ENCODE assay signal across 8 mouse cellular contexts in the genomic region with DNA sequence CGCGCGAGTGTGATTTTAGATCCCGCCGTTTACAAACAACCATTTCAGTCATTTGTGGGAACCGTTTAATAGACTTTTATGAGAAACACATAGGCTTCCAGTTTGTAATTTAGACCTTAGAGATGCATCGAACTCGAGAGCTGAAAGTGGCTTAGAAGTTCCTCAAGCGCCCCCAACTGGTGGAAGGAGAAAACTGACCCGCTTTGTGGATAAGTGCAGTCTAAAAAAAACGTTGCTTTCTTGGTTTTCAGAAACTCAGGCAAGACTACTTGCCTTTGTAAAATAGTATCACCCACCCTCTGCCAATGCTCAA. TPM values are rescaled to one million over a fixed set of nuclear protein-coding genes. Genes with fewer than 3 reads are reported as not detected.
A peak's percentile ranks its signal among the peaks of the same experiment; 100 is the strongest.
DNase-seq lines count a peak whose midpoint lies in the region; ATAC-seq lines count a peak whose summit lies in the region.

No protein-coding gene starts in this region.

- WGBS in hindbrain, embryonic 13.5 days, result 2% methylated on average over 11 of the region's 11 CpGs

- peak overlapping the region; percentile 85 for H3K27ac ChIP-seq in hindbrain, embryonic 13.5 days

- no peaks in the 10 kb centered on the region for H3K36me3 ChIP-seq in hindbrain, embryonic 13.5 days

- H3K4me3 ChIP-seq in hindbrain, embryonic 13.5 days, result peak overlapping the region; percentile 31

- H3K4me1 ChIP-seq in hindbrain, embryonic 13.5 days (replicated peaks), result peaks cover 47% of the 10 kb centered on the region

- DNase-seq in NIH3T3 (ENCODE audit: low read depth), result peak; percentile 81
- DNase-seq in cerebellum, adult 8-10 months, result peak; percentile 28
- peak; percentile 87 for DNase-seq in forelimb bud, embryonic 11.5 days (ENCODE audit: low read depth, low spot score)
- DNase-seq in layer of hippocampus, postnatal 10 days (ENCODE audit: low spot score in 2 of 2), result peak; percentile 71 to 82
- peak; percentile 81 for DNase-seq in lung, postnatal 14 days
- peak; percentile 75 for DNase-seq in right cerebral cortex, adult 18-20 months
- peak; percentile 55 to 60 for DNase-seq in urinary bladder, postnatal 36 days (ENCODE audit: low spot score in 2 of 2)

- peak overlapping the region; percentile 64 for H3K9ac ChIP-seq in hindbrain, embryonic 13.5 days

- no peaks in the 10 kb centered on the region for H3K27me3 ChIP-seq in hindbrain, embryonic 13.5 days

- peak overlapping the region; percentile 55 for H3K4me2 ChIP-seq in hindbrain, embryonic 13.5 days

- ATAC-seq in hindbrain, embryonic 13.5 days (ENCODE audit: low FRiP score), result peak; percentile 5; the same call in 1 of the 2 replicates

- H3K9me3 ChIP-seq in hindbrain, embryonic 13.5 days, result no peaks in the 10 kb centered on the region

RNA-seq across cellular contexts. Expression of a gene that starts 0.9 kb away (rescaled TPM):
- polyA plus RNA-seq in hindbrain, embryonic 13.5 days (2015; fragmentation: Nextera tagmentation; extraction: Ambion mirVana), result 14.8 and 17.2 TPM in 2 replicates
- 1 to 10 TPM in 1 of 2 experiments, under 1 TPM in 1; 0.65 to 1.3 TPM for total RNA-seq in layer of hippocampus, postnatal 10 days (2021)

Comparison
In these comparisons a context has a peak if more than half of its experiments do, and no peak if none do; other contexts are left out.
1. Peak in every context shown above with its lines: DNase-seq, ATAC-seq, H3K4me3 ChIP-seq and H3K27ac ChIP-seq.
2. DNase-seq: peak in every context shown above with its lines; median percentile 87 in forelimb bud, embryonic 11.5 days; 81 in NIH3T3; 81 in lung, postnatal 14 days; 76 in layer of hippocampus, postnatal 10 days; 75 in right cerebral cortex, adult 18-20 months; 58 in urinary bladder, postnatal 36 days; 28 in cerebellum, adult 8-10 months.